Mouse (Mus musculus): ENCODE data around the gene Gm42878. TPM values are rescaled to one million over a fixed set of nuclear protein-coding genes. Genes with fewer than 3 reads are reported as not detected.

Gm42878 gene
- polyA plus RNA-seq, 1 experiment: not detected

DNA sequence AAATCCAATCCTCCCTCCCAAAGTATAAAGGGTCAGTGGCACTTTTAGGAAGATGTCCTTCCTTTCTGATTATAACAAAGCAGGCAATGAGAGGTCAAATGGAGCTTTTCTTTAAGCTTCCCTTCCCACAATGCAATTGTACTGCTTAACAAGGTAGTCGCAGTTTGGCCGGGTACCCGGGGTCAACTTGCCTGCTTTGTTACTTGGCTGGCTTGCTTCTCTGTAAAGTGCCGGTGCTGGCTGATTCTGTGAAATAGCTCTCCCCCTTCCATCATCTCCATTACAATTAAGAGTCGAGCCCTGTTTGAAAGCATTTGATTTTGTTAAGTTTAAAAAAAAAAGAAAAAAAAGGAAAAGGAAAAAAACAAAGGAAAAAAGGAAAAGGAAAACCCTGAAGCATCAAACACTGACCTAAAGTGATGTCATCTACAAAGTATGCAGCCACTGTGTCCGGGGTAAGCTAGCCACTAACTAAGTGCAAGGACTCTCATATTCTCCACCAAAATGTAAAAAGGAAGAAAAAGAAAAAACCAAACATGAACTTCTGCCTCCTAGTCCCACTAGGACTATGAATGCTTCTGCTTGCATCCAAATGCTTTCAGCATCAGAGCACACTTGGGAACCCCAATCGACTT is 8.2 kb downstream of the Gm42878 start:
- TF ChIP-seq GATA1 (IDR thresholded peaks at IDR 0.05; ENCODE audit: low read length): no peak

DNA sequence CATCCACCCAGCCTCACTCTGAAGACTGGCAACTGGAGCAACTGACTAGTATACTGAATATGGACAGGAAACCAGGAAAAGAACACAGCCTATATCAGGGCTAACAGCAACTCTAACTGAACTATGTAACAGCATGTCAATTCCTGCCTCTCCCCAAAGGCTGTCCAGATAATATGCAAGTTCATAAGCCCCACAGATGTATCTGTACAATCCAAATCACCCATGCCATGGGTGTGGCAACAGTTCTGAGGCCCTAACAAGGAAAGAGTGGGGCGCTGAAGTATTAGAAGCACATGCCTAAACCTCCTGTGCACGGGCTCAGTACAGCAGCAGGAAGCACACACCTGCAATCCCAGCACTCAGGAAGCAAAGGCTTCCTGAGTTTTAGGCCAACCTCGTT is 10.2 kb downstream of the Gm42878 start:
- no peak for TF ChIP-seq GATA1 (IDR thresholded peaks at IDR 0.05; ENCODE audit: low read length)

DNA sequence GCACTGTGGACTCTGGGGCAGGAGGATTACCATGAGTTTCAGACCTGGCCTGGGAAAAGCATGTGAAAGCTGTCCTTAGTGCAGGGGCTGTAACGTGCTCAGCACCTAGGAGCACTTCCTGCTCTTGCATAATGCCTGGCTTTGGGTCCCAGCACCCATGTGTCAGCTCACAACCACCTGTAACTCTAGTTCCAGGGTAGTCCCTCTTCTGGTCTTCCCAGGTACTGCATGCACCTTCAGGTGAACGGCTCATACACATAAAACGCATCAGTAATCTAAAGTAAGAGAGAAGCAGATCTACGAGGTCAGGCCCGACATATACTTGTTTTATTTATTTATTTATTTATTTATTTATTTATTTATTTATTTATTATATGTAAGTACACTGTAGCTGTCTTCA is 10.8 kb downstream of the Gm42878 start:
- no peak for TF ChIP-seq GATA1 (IDR thresholded peaks at IDR 0.05; ENCODE audit: low read length)

DNA sequence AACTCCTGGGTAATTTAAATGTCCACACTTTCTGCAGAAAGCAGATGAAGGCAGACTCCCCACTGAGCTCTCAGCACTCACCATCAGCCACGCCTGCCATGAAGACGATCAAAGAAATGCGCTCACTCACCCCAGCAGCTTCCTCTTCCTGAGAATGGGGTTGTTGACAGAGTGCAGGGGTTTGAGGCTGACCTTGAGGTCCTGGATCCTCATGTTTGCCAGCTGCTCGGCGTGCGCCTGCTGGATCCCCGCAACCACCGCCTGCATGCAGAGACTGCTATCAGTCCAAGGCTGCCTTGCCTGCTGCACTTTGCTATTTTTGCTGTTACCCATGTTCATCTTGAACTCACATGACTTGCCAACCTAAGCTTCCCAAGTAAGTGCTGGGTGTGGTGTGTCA is 18.3 kb downstream of the Gm42878 start:
- no peak for TF ChIP-seq GATA1 (IDR thresholded peaks at IDR 0.05; ENCODE audit: low read length)

DNA sequence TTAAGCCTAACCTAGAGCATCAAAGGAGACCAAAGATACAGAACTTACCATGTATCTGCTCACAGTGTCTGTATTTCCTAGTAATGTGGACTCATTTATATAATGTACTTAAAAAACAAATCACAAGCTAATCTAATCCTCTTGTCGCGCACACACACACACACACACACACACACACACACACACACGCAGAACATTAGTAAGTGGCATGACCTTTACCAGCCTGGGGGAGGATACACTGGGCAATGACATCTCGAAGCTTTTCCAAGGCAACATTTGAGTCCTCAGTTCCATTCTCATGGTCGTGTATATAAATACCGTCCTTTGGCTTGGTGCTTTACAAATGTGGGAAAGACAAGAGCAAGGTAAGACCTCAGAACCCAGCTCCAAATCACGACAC is 18.8 kb downstream of the Gm42878 start:
- no peak for TF ChIP-seq GATA1 (IDR thresholded peaks at IDR 0.05; ENCODE audit: low read length)

DNA sequence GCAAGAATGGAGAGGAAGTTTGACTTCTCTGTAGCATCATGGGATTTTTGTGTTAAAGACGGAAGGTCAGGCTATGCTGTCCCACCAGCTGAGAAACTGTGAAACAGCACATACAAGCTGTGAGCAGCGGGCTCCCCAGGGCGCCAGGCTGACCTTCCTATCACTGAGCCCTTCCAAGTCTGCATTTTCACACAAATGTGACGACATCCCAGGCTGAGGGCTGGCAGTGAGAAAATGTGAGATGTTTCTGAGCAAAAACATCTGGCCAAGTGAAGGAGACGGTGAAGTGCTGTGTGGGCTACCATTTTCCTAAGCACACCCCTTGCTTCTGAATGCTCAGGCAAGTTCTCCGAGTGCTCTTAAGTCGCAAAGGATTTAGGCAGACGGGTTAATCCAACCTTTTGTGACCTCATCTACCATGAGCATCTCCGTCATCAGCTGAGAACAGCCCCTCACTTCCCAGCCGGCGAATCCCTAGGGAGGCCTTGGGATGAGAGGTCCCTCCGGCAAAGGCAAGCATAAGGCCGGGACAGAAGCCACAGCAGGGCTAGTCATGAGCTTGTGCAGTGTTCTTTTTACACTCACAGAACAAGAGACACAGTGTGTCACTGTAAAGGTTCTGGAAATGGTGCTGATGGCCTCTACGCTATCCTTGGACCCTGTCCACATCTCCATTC is 19.4 kb downstream of the Gm42878 start:
- no peak for TF ChIP-seq GATA1 (IDR thresholded peaks at IDR 0.05; ENCODE audit: low read length)

DNA sequence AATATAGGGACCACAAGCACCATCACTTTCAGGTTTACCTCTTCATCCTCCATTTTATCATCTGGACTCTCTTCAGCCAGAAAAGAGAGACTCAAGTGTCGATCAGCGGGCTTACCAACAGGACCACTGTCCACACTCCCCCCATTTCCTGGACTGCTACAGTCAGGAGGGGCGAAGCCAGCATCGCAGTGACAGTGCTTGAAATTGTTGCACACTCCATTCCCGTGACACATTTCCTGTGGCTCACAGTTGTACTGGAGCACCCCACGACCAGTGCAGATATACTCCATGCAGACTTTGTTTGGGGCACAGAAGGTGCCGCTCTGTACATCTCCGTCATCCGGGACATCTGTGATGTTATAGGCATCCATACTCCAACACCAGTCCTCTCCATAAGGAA is 26.3 kb downstream of the Gm42878 start:
- no peak for TF ChIP-seq GATA1 (IDR thresholded peaks at IDR 0.05; ENCODE audit: low read length)

DNA sequence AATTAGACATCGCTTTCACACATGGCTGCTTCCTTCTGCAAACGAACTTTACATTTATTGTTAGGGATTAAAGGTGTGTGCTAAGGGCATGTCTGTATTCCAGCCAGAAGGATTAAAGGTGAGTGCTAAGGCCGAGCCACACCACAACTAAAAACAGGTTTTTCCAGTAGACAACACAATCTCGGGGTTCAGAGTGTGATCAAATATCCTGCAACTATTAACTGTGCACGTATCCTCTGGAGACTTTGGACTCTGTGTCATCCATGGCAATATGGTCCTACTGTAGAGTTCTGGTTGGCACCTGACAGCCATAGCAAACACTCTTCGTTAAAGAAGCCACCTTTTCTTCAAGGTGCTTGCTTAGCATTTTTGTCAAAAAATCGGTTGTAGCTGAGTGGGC is 35.3 kb downstream of the Gm42878 start:
- TF ChIP-seq GATA1 (IDR thresholded peaks at IDR 0.05; ENCODE audit: low read length): no peak

DNA sequence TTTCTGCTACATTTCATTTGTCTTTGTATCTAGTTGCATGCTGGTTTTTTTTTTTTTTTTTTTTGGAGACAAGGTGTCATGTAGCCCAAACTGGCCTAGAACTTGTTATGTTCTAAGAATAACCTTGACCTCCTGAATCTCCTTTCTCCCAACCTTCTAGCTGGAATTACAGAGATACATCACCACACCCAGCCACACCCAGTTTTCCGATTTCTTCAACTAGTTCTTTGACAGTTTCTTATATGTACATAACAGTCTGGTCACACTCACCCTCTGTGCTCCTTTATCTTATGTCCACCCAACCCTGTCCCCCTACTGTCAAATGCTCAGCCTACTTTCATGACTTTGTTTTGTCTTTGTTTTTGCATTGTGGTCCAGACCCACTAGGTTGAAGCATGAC is 38.4 kb downstream of the Gm42878 start:
- TF ChIP-seq GATA1 (IDR thresholded peaks at IDR 0.05; ENCODE audit: low read length): no peak

DNA sequence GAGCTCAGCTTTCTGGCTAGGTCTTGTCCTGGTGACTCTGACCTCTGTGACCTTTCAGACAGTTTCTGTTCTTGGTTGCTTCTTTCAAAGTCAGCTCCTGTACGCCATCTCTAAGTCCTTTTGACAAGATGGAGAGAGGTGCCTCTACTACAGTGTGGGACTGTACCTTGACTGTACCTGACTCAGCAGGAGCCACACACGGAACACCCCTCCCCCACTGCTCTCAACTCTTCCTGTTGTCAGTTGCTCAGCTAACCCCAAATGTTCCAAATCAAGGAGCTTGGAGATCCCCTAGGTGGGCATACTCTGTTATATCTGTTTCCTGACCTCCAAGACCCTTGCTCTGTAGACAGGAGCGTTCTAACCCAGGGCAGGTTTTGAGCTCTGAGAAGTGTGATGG is 42.1 kb downstream of the Gm42878 start, which contains the start of gene Adam1b:
TSS of gene Adam1b (minus strand) at position 205 of the 400 bp plus-strand sequence.
- TF ChIP-seq GATA1 (IDR thresholded peaks at IDR 0.05; ENCODE audit: low read length): no peak

DNA sequence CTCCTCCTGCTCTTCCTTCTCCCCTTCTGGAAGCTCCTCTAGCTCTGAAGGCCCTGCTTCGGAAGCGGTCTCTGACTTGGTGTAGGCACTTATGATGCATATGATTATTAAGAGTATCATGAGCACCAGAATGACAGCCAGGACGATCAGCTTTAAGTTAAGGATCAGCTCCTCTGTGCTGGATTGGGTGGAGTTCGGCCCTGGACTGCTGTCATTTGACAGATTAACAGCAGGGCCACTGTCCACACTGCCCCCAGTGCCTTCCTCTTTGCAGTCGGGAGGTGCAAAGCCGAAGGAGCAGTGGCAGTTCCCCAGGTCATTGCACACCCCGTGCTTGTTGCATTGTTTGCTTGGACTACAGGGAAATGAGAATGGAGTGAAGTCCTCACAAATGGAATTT is 44.6 kb downstream of the Gm42878 start:
- TF ChIP-seq GATA1 (IDR thresholded peaks at IDR 0.05; ENCODE audit: low read length): no peak

DNA sequence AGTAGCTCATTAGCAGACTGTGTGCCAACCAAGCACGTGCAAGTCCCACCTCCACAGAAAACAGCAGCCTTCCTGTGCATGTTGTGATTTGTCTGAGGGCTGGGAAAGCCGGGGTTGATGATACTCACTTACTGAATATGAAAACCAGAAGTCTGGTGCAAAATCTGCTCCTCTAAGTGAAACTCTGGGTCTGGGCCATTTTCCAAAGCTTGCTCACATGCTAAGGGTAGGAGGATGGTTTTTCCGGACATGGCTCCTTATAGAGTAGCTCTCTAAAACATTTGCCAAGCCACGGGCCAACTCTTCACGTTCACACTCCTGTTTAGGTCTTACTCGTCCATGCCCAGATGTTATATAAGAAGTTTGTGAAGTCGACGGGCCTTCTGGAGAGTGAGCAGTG is 52.0 kb downstream of the Gm42878 start:
- TF ChIP-seq GATA1 (IDR thresholded peaks at IDR 0.05; ENCODE audit: low read length): no peak

DNA sequence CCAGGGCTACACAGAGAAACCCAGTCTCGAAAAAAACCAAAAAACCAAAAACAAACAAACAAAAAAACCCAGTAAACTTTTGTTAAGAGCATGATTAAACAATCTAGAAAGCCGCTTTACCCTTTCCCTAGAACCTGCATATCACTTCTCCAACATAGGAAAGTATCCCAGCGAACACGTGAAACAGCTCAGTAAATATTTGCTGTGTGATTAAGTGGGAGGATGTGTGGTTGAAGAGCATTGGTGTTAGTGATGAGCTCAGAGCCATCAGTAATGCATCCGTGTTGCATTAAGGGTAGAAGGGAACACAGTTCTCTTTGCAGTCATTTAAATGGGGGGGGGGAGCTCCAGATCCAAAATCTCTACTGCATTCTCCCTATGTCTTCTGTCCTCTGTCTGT is 60.5 kb downstream of the Gm42878 start:
- TF ChIP-seq GATA1 (IDR thresholded peaks at IDR 0.05; ENCODE audit: low read length): no peak

DNA sequence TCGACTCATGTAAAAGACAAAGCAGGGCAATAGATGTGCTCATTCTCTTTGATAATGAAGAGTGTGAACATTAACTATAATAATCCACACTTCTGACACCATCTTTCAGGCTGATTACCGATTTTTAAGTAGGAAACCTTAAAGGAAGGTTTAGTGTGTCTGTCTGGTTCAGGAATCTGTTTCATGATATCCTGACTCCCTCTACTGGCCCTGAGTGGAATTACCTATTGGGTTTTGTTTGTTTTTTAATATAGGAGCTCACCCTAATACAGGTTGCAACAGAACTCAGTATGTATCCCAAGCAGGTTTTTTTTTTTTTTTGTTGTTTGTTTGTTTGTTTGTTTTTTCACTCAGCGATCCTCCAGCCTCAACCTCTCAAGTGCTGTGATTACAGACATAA is 67.6 kb downstream of the Gm42878 start:
- no peak for TF ChIP-seq GATA1 (IDR thresholded peaks at IDR 0.05; ENCODE audit: low read length)

DNA sequence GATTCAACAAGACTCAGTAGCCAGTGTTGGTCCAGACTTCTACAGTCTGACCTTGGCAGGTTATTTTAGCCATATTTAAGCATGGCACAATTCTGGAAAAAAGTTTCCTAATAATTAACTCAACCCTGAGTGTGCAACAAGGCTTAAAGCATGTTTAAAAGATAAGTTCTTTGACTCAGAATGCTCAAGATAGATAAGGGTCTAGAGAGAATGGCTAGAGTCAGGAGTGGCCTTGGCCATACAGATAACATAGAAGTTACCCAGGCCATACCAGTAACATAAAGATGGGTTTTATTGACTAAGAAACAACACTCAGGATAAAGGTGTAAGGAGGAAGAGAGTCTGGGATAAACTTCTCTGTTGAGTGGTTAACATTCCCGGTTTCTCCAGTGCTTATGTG is 69.2 kb downstream of the Gm42878 start:
- TF ChIP-seq GATA1 (IDR thresholded peaks at IDR 0.05; ENCODE audit: low read length): peak; percentile 64

DNA sequence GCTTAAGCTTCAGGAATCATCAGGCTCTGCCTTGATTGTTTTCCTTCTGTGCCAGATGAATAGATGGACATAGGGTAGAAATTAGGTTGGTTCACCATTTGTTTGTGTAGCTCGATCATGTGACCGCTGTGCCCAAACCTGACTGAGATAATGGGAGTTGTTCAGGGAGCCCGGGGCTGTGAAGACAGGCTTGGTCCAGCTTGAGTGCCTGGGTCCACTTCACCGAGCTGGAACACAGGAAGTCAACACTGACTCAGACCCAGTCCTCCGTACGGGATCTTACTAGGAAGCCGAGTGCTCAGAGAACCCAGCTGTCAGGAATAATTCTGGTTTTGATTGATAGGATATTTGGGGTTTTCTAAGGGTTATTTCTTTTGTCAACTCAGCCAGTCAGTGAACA is 70.7 kb downstream of the Gm42878 start:
- TF ChIP-seq GATA1 (IDR thresholded peaks at IDR 0.05; ENCODE audit: low read length): no peak

DNA sequence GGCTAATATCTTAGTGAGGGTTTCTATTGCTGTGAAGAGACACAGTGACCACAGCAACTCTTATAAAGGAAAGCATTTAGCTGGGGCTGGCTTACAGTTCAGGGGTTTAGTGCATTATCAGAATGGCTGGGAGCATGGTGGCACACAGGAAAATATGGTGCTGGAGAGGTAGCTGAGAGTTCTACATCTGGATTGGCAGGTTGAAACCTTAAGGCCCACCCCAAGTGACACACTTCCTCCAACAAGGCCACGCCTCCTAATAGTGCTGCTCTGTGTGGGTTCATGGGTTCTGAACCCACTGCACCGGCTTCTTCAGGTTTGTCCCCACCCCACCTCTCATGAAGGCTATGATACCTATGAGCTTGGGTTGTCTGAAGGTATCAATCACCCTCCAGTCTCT is 72.9 kb downstream of the Gm42878 start:
- no peak for TF ChIP-seq GATA1 (IDR thresholded peaks at IDR 0.05; ENCODE audit: low read length)
